8 mouse cellular contexts compared by ENCODE assay signal in genomic region chr11:47987893-47988267, GRCm38 (mm10). TPM values are rescaled to one million over a fixed set of nuclear protein-coding genes. Genes with fewer than 3 reads are reported as not detected.
DNase-seq lines count a peak whose midpoint lies in the region; ATAC-seq and TF ChIP-seq lines count a peak whose summit lies in the region.

No protein-coding gene starts in this region.

- 0 out of 2 replicates have a peak overlapping the region, but pooled peaks have one; percentile 23 for H3K9ac ChIP-seq in embryonic facial prominence, embryonic 15.5 days
- H3K9ac ChIP-seq in hindbrain, postnatal 0 days (replicated peaks; ENCODE audit: low read length) = peak overlapping the region; percentile 61
- H3K9ac ChIP-seq in neural tube, embryonic 14.5 days (replicated peaks; ENCODE audit: low read depth, low read length) = peak overlapping the region; percentile 83

- peak overlapping the region; percentile 80 for H3K4me2 ChIP-seq in embryonic facial prominence, embryonic 15.5 days (replicated peaks)
- H3K4me2 ChIP-seq in hindbrain, postnatal 0 days (ENCODE audit: low read depth, low read length) = peak overlapping the region; percentile 91
- H3K4me2 ChIP-seq in neural tube, embryonic 14.5 days (ENCODE audit: low read depth, low read length) = peak overlapping the region; percentile 81

- peak overlapping the region; percentile 54 for H3K4me3 ChIP-seq in embryonic facial prominence, embryonic 15.5 days (replicated peaks)
- H3K4me3 ChIP-seq in hindbrain, postnatal 0 days (ENCODE audit: low read length) = peak overlapping the region; percentile 70
- peak overlapping the region; percentile 74 for H3K4me3 ChIP-seq in neural tube, embryonic 14.5 days (ENCODE audit: low read depth, low read length)

- peak; percentile 1 to 27 for DNase-seq in layer of hippocampus, adult 18-20 months (ENCODE audit: low spot score in 2 of 2)
- no peak for DNase-seq in layer of hippocampus, adult 9-11 months
- DNase-seq in hindbrain, postnatal 0 days (ENCODE audit: low spot score) = peak; percentile 15
- no peak for DNase-seq in kidney, postnatal 25 days
- DNase-seq in cerebellum, postnatal 14 days = no peak
- DNase-seq in B cell, adult 2 months = no peak

- peaks cover 50% of the 10 kb centered on the region for H3K27me3 ChIP-seq in embryonic facial prominence, embryonic 15.5 days
- H3K27me3 ChIP-seq in hindbrain, postnatal 0 days (ENCODE audit: insufficient read depth, low read length) = no peaks in the 10 kb centered on the region
- peaks cover 3% of the 10 kb centered on the region; the same call in 1 of the 2 replicates for H3K27me3 ChIP-seq in neural tube, embryonic 14.5 days (ENCODE audit: control insufficient read depth, insufficient read depth, low read length)

- no peak overlapping the region for H3K27ac ChIP-seq in embryonic facial prominence, embryonic 15.5 days (replicated peaks)
- H3K27ac ChIP-seq in hindbrain, postnatal 0 days = peak overlapping the region; percentile 75; the same call in 1 of the 2 replicates
- no peak overlapping the region; the same call in 1 of the 2 replicates for H3K27ac ChIP-seq in neural tube, embryonic 14.5 days (ENCODE audit: low read depth, low read length)

- H3K36me3 ChIP-seq in embryonic facial prominence, embryonic 15.5 days = no peaks in the 10 kb centered on the region
- H3K36me3 ChIP-seq in hindbrain, postnatal 0 days (ENCODE audit: insufficient read depth, low read length) = no peaks in the 10 kb centered on the region
- no peaks in the 10 kb centered on the region for H3K36me3 ChIP-seq in neural tube, embryonic 14.5 days (ENCODE audit: control insufficient read depth, insufficient read depth, low read length)

- no peak for ATAC-seq in embryonic facial prominence, embryonic 15.5 days (ENCODE audit: insufficient number of reproducible peaks, low FRiP score, low TSS enrichment, low read depth)
- no peak for ATAC-seq in hindbrain, postnatal 0 days
- ATAC-seq in neural tube, embryonic 14.5 days (ENCODE audit: low read depth) = no peak

- WGBS in embryonic facial prominence, embryonic 15.5 days = 13% methylated on average over 12 of the region's 12 CpGs
- 9% methylated on average over 12 of the region's 12 CpGs for WGBS in hindbrain, postnatal 0 days
- WGBS in neural tube, embryonic 14.5 days = 11% methylated on average over 12 of the region's 12 CpGs

- H3K9me3 ChIP-seq in embryonic facial prominence, embryonic 15.5 days (replicated peaks) = no peaks in the 10 kb centered on the region
- no peaks in the 10 kb centered on the region for H3K9me3 ChIP-seq in hindbrain, postnatal 0 days (ENCODE audit: low read length)
- H3K9me3 ChIP-seq in neural tube, embryonic 14.5 days (ENCODE audit: control insufficient read depth, low read length) = no peaks in the 10 kb centered on the region

- no peak for TF ChIP-seq CTCF in hindbrain, postnatal 0 days (IDR thresholded peaks at IDR 0.05; ENCODE audit: low read depth)

- peaks cover 12% of the 10 kb centered on the region; the same call in 1 of the 2 replicates for H3K4me1 ChIP-seq in embryonic facial prominence, embryonic 15.5 days
- peaks cover 7% of the 10 kb centered on the region; the same call in 1 of the 2 replicates for H3K4me1 ChIP-seq in hindbrain, postnatal 0 days (ENCODE audit: insufficient read depth, low read length)
- 0 out of 2 replicates have a peak, but pooled peaks cover 4% of the 10 kb centered on the region for H3K4me1 ChIP-seq in neural tube, embryonic 14.5 days (ENCODE audit: control insufficient read depth, insufficient read depth, low read length)

RNA-seq across cellular contexts. Expression of gene Sgcd, which starts 0.9 kb away (rescaled TPM):
- 10 to 100 TPM in 1 of 2 experiments, 1 to 10 TPM in 1; 10.0 to 11.4 TPM for total RNA-seq in layer of hippocampus, adult 18-20 months (2021)
- 8.7 and 9.3 TPM in 2 replicates for polyA plus RNA-seq in embryonic facial prominence, embryonic 15.5 days (2015; fragmentation: Nextera tagmentation; extraction: Ambion mirVana)
- 37.3 and 39.0 TPM in 2 replicates for total RNA-seq in hindbrain, postnatal 0 days (2014; rRNA removed)
- polyA plus RNA-seq in hindbrain, postnatal 0 days (2015; fragmentation: Nextera tagmentation; extraction: Ambion mirVana) = 4.0 and 5.5 TPM in 2 replicates
- polyA plus RNA-seq in neural tube, embryonic 14.5 days (2014; fragmentation: Nextera tagmentation; extraction: Ambion mirVana) = 6.1 and 9.0 TPM in 2 replicates

Comparison
In these comparisons a context has a peak if more than half of its experiments do, and no peak if none do; other contexts are left out.
1. DNase-seq: peak in layer of hippocampus, adult 18-20 months (2 of 2) and hindbrain, postnatal 0 days (single experiment); none in layer of hippocampus, adult 9-11 months (single experiment), kidney, postnatal 25 days (0 of 2), cerebellum, postnatal 14 days (0 of 2) and B cell, adult 2 months (0 of 2).
2. H3K9ac ChIP-seq: peak in every context shown above with its lines; median percentile 83 in neural tube, embryonic 14.5 days; 61 in hindbrain, postnatal 0 days; 23 in embryonic facial prominence, embryonic 15.5 days.
3. Peak in every context shown above with its lines, with median percentiles within 50 percentile points of each other: H3K4me2 ChIP-seq and H3K4me3 ChIP-seq.